Mouse (Mus musculus) kidney, embryonic 15.5 days (tissue): ENCODE data around the gene Pabpn1l. TPM values are rescaled to one million over a fixed set of nuclear protein-coding genes. Genes with fewer than 3 reads are reported as not detected.

Experiments
- ATAC-seq: fragments of 200-750 bp; cut with Nextera tagmentation; replicated peaks from 2 replicates; pipeline ENCODE4 v1.8.0; 2017; ENCODE audit warnings: moderate TSS enrichment; ENCODE audit not compliant: low FRiP score
- H3K27ac ChIP-seq: fragments of 300-500 bp; sonication (generic); 2 replicates; pipeline ENCODE4 v1.5.1; 2015; ENCODE audit warnings: mild to moderate bottlenecking, inconsistent platforms
- H3K27me3 ChIP-seq: fragments of 300-500 bp; sonication (generic); 2 replicates; pipeline ENCODE4 v1.6.1; 2015; ENCODE audit warnings: inconsistent platforms
- H3K36me3 ChIP-seq: fragments of 300-500 bp; sonication (generic); 2 replicates; pipeline ENCODE4 v1.6.1; 2015; ENCODE audit warnings: inconsistent platforms
- H3K4me1 ChIP-seq: fragments of 300-500 bp; sonication (generic); 2 replicates; pipeline ENCODE4 v1.6.1; 2015; ENCODE audit warnings: inconsistent platforms
- H3K4me2 ChIP-seq: fragments of 300-500 bp; sonication (generic); 2 replicates; pipeline ENCODE4 v1.6.1; 2015; ENCODE audit warnings: moderate library complexity, mild to moderate bottlenecking, inconsistent platforms
- H3K4me3 ChIP-seq: fragments of 300-500 bp; sonication (generic); replicated peaks from 2 replicates; pipeline ENCODE4 v1.5.1; 2015; ENCODE audit warnings: mild to moderate bottlenecking, inconsistent platforms
- H3K9ac ChIP-seq: fragments of 300-500 bp; sonication (generic); 2 replicates; pipeline ENCODE4 v1.6.1; 2015; ENCODE audit warnings: mild to moderate bottlenecking, inconsistent platforms
- H3K9me3 ChIP-seq: fragments of 300-500 bp; sonication (generic); replicated peaks from 2 replicates; pipeline ENCODE4 v1.6.1; 2016; ENCODE audit warnings: inconsistent platforms
- WGBS: fragments of 180-500 bp; shearing (Covaris S2); methylation state at CpG from one replicate; pipeline ENCODE4 v1.1.7; 2015; ENCODE audit warnings: mixed read lengths; 5-methylcytosine and 5-hydroxymethylcytosine counted together
- polyA plus RNA-seq: library from polyadenylated mRNA; unstranded; fragments of >200 nt; fragmentation: Nextera tagmentation; extraction: Ambion mirVana; gene quantifications from 2 replicates; pipeline ENCODE4 v1.2.1, GENCODE M21; 2015

The Pabpn1l gene
- polyA plus RNA-seq, 1 experiment from 2014 or later, result 0.18 TPM

GRCm38 (mm10) chr8:122610612-122611277, 11.8 kb downstream of the Pabpn1l start:
- H3K4me3 ChIP-seq, result peak overlapping the region; percentile 77
- peak overlapping the region; percentile 53 for H3K9ac ChIP-seq
- 2% methylated on average over 20 of the region's 20 CpGs for WGBS
- H3K9me3 ChIP-seq, result no peaks in the 10 kb centered on the region
- peak overlapping the region; percentile 83 for H3K4me2 ChIP-seq
- H3K27ac ChIP-seq, result peak overlapping the region; percentile 90
- ATAC-seq, result peak; percentile 66
- H3K27me3 ChIP-seq, result no peaks in the 10 kb centered on the region
- peaks cover 12% of the 10 kb centered on the region; the same call in 1 of the 2 replicates for H3K36me3 ChIP-seq
- peaks cover 25% of the 10 kb centered on the region for H3K4me1 ChIP-seq

- WGBS, result 57% methylated on average over 4 of the region's 4 CpGs
- Histone ChIP-seq H3K27ac (peak overlapping the region; percentile 75; the same call in 1 of the 2 replicates), H3K4me1 (peaks cover 24% of the 10 kb centered on the region), H3K27me3 (no peaks in the 10 kb centered on the region), H3K36me3 (peaks cover 10% of the 10 kb centered on the region; the same call in 1 of the 2 replicates), H3K9me3 (no peaks in the 10 kb centered on the region), H3K4me2 (peak overlapping the region; percentile 83), H3K9ac (no peak overlapping the region), H3K4me3 (peak overlapping the region; percentile 77)
- no peak for ATAC-seq
Measured at GRCm38 (mm10) chr8:122610209-122610608, 12.3 kb downstream of the Pabpn1l start.

- no peak for ATAC-seq
- no peak overlapping the region for H3K27ac ChIP-seq
- H3K4me1 ChIP-seq, result peaks cover 14% of the 10 kb centered on the region
- no peaks in the 10 kb centered on the region for H3K9me3 ChIP-seq
- no peak overlapping the region for H3K4me3 ChIP-seq
- peaks cover 6% of the 10 kb centered on the region; the same call in 1 of the 2 replicates for H3K36me3 ChIP-seq
- H3K9ac ChIP-seq, result no peak overlapping the region
- no peak overlapping the region for H3K4me2 ChIP-seq
- 82% methylated on average over 11 of the region's 12 CpGs for WGBS
- H3K27me3 ChIP-seq, result no peaks in the 10 kb centered on the region
Measured at GRCm38 (mm10) chr8:122606810-122607209, 15.7 kb downstream of the Pabpn1l start.

GRCm38 (mm10) chr8:122605367-122605766, 17.2 kb downstream of the Pabpn1l start:
- no peak overlapping the region for H3K9ac ChIP-seq
- no peak overlapping the region for H3K4me2 ChIP-seq
- no peak overlapping the region for H3K27ac ChIP-seq
- 69% methylated on average over 4 of the region's 4 CpGs for WGBS
- no peaks in the 10 kb centered on the region for H3K27me3 ChIP-seq
- H3K9me3 ChIP-seq, result no peaks in the 10 kb centered on the region
- no peak overlapping the region for H3K4me3 ChIP-seq
- H3K4me1 ChIP-seq, result peaks cover 8% of the 10 kb centered on the region
- ATAC-seq, result no peak
- peaks cover 7% of the 10 kb centered on the region; the same call in 1 of the 2 replicates for H3K36me3 ChIP-seq

GRCm38 (mm10) chr8:122604640-122605039, 17.9 kb downstream of the Pabpn1l start:
- no peak for ATAC-seq
- Histone ChIP-seq H3K36me3 (peaks cover 11% of the 10 kb centered on the region; the same call in 1 of the 2 replicates), H3K4me1 (0 out of 2 replicates have a peak, but pooled peaks cover 3% of the 10 kb centered on the region), H3K27me3 (no peaks in the 10 kb centered on the region), H3K27ac (no peak overlapping the region), H3K4me3 (no peak overlapping the region), H3K4me2 (no peak overlapping the region), H3K9me3 (no peaks in the 10 kb centered on the region), H3K9ac (no peak overlapping the region)
- WGBS, result 29% methylated on average over 1 of the region's 1 CpGs

- ATAC-seq, result no peak
- H3K36me3 ChIP-seq, result peaks cover 28% of the 10 kb centered on the region
- 85% methylated on average over 9 of the region's 9 CpGs for WGBS
- 0 out of 2 replicates have a peak, but pooled peaks cover 3% of the 10 kb centered on the region for H3K4me1 ChIP-seq
- H3K27ac ChIP-seq, result no peak overlapping the region
- no peak overlapping the region for H3K4me3 ChIP-seq
- no peaks in the 10 kb centered on the region for H3K27me3 ChIP-seq
- H3K9ac ChIP-seq, result no peak overlapping the region
- no peaks in the 10 kb centered on the region for H3K9me3 ChIP-seq
- no peak overlapping the region for H3K4me2 ChIP-seq
Measured at GRCm38 (mm10) chr8:122600666-122601065, 21.9 kb downstream of the Pabpn1l start.

- ATAC-seq, result no peak
- WGBS, result 56% methylated on average over 4 of the region's 4 CpGs
- H3K4me2 ChIP-seq, result no peak overlapping the region
Measured at GRCm38 (mm10) chr8:122596031-122596430, 26.5 kb downstream of the Pabpn1l start.

GRCm38 (mm10) chr8:122593783-122594507, 28.6 kb downstream of the Pabpn1l start:
- Histone ChIP-seq H3K4me2 (no peak overlapping the region), H3K4me1 (peaks cover 4% of the 10 kb centered on the region; the same call in 1 of the 2 replicates), H3K9ac (no peak overlapping the region), H3K27me3 (no peaks in the 10 kb centered on the region), H3K4me3 (no peak overlapping the region), H3K9me3 (no peaks in the 10 kb centered on the region), H3K36me3 (peaks cover 18% of the 10 kb centered on the region), H3K27ac (no peak overlapping the region)
- ATAC-seq, result no peak
- WGBS, result 78% methylated on average over 19 of the region's 19 CpGs

More at GRCm38 (mm10) chr8:122596031-122596430, 26.5 kb downstream of the Pabpn1l start:
- Histone ChIP-seq H3K4me3 (no peak overlapping the region), H3K4me1 (peaks cover 4% of the 10 kb centered on the region; the same call in 1 of the 2 replicates), H3K9me3 (no peaks in the 10 kb centered on the region), H3K9ac (no peak overlapping the region), H3K36me3 (peaks cover 25% of the 10 kb centered on the region), H3K27ac (no peak overlapping the region), H3K27me3 (no peaks in the 10 kb centered on the region)

- WGBS, result 53% methylated on average over 12 of the region's 12 CpGs
- no peak overlapping the region for H3K4me2 ChIP-seq
- no peaks in the 10 kb centered on the region for H3K27me3 ChIP-seq
- H3K9ac ChIP-seq, result no peak overlapping the region
- no peaks in the 10 kb centered on the region for H3K9me3 ChIP-seq
- H3K27ac ChIP-seq, result no peak overlapping the region
- no peak overlapping the region for H3K4me3 ChIP-seq
- peaks cover 12% of the 10 kb centered on the region for H3K36me3 ChIP-seq
- peaks cover 4% of the 10 kb centered on the region; the same call in 1 of the 2 replicates for H3K4me1 ChIP-seq
- ATAC-seq, result no peak
Measured at GRCm38 (mm10) chr8:122593240-122593639, 29.3 kb downstream of the Pabpn1l start.

GRCm38 (mm10) chr8:122586749-122587148, 35.8 kb downstream of the Pabpn1l start:
- no peaks in the 10 kb centered on the region for H3K9me3 ChIP-seq
- no peak overlapping the region for H3K4me2 ChIP-seq
- no peaks in the 10 kb centered on the region for H3K27me3 ChIP-seq
- ATAC-seq, result no peak
- no peak overlapping the region for H3K4me3 ChIP-seq
- H3K9ac ChIP-seq, result no peak overlapping the region
- H3K36me3 ChIP-seq, result no peaks in the 10 kb centered on the region
- 81% methylated on average over 10 of the region's 10 CpGs for WGBS
- peaks cover 28% of the 10 kb centered on the region for H3K4me1 ChIP-seq
- no peak overlapping the region for H3K27ac ChIP-seq

- no peaks in the 10 kb centered on the region for H3K27me3 ChIP-seq
- H3K36me3 ChIP-seq, result no peaks in the 10 kb centered on the region
- no peak overlapping the region for H3K4me3 ChIP-seq
- ATAC-seq, result no peak
- no peaks in the 10 kb centered on the region for H3K9me3 ChIP-seq
- 53% methylated on average over 7 of the region's 7 CpGs for WGBS
- no peak overlapping the region for H3K9ac ChIP-seq
- H3K4me2 ChIP-seq, result no peak overlapping the region
- H3K4me1 ChIP-seq, result peaks cover 28% of the 10 kb centered on the region
- no peak overlapping the region for H3K27ac ChIP-seq
Measured at GRCm38 (mm10) chr8:122586171-122586570, 36.4 kb downstream of the Pabpn1l start.

GRCm38 (mm10) chr8:122585411-122585891, 37.1 kb downstream of the Pabpn1l start:
- no peak overlapping the region for H3K4me2 ChIP-seq
- no peak overlapping the region for H3K4me3 ChIP-seq
- no peak overlapping the region for H3K9ac ChIP-seq
- no peaks in the 10 kb centered on the region for H3K9me3 ChIP-seq
- H3K27me3 ChIP-seq, result no peaks in the 10 kb centered on the region
- 33% methylated on average over 14 of the region's 14 CpGs for WGBS
- no peak; the same call in 1 of the 2 replicates for ATAC-seq
- H3K36me3 ChIP-seq, result no peaks in the 10 kb centered on the region
- peaks cover 31% of the 10 kb centered on the region for H3K4me1 ChIP-seq
- H3K27ac ChIP-seq, result no peak overlapping the region
